Mouse (Mus musculus): ENCODE measurements around the gene Slc35f3. TPM values are rescaled to one million over a fixed set of nuclear protein-coding genes. Genes with fewer than 3 reads are reported as not detected.

Gene Slc35f3
- total and polyA plus RNA-seq, 3 experiments = not detected

GRCm38 (mm10) chr8:126345100-126345499, 46.7 kb downstream of the Slc35f3 start:
- no peak for TF ChIP-seq JUND (IDR thresholded peaks at IDR 0.05; ENCODE audit: low read depth, low read length)
- no peak for TF ChIP-seq UBTF (IDR thresholded peaks at IDR 0.05; ENCODE audit: borderline replicate concordance, insufficient read depth, low read depth, low read length)
- TF ChIP-seq TAL1 (IDR thresholded peaks at IDR 0.05; ENCODE audit: low read length) = no peak
- TF ChIP-seq TCF12 (IDR thresholded peaks at IDR 0.05; ENCODE audit: low read depth, low read length) = no peak
- TF ChIP-seq ELF1 (IDR thresholded peaks at IDR 0.05; ENCODE audit: low read depth, low read length) = no peak
- no peak for TF ChIP-seq NRF1 (IDR thresholded peaks at IDR 0.05; ENCODE audit: insufficient read depth, low read depth, low read length, poor library complexity, severe bottlenecking)
- no peak for TF ChIP-seq TBP (IDR thresholded peaks at IDR 0.05; ENCODE audit: low read depth, low read length)
- TF ChIP-seq RAD21 (IDR thresholded peaks at IDR 0.05; ENCODE audit: low read depth, low read length) = no peak
- no peak for TF ChIP-seq NELFE (IDR thresholded peaks at IDR 0.05; ENCODE audit: low read depth, low read length)
- no peak for TF ChIP-seq CHD2 (IDR thresholded peaks at IDR 0.05; ENCODE audit: low read length)
- TF ChIP-seq USF1 (IDR thresholded peaks at IDR 0.05; ENCODE audit: low read depth, low read length) = no peak
- no peak for TF ChIP-seq POLR2AphosphoS5 (IDR thresholded peaks at IDR 0.05; ENCODE audit: borderline replicate concordance, low read depth, low read length)
- TF ChIP-seq ZNF384 (IDR thresholded peaks at IDR 0.05; ENCODE audit: low read depth, low read length) = no peak
- Histone ChIP-seq H3K9me3 (replicated peaks; ENCODE audit: insufficient read depth, low read length) (no peaks in the 10 kb centered on the region), H3K36me3 (ENCODE audit: control insufficient read depth in 1 of 2, insufficient read depth in 2 of 2, low read length in 2 of 2) (no peaks in the 10 kb centered on the region), H3K27me3 (ENCODE audit: control insufficient read depth in 1 of 2, insufficient read depth in 2 of 2, low read length in 2 of 2) (no peaks in the 10 kb centered on the region), H3K79me2 (ENCODE audit: control insufficient read depth, insufficient read depth, low read length, poor library complexity) (no peaks in the 10 kb centered on the region), H3K4me3 (ENCODE audit: control insufficient read depth in 1 of 2, insufficient read depth in 1 of 2, low read depth in 2 of 2, low read length in 2 of 2) (no peak overlapping the region), H3K4me1 (ENCODE audit: control insufficient read depth in 1 of 2, insufficient read depth in 2 of 2, low read length in 2 of 2) (no peaks in the 10 kb centered on the region), H3K9ac (ENCODE audit: control insufficient read depth, low read depth, low read length, poor library complexity, severe bottlenecking) (no peak overlapping the region), H3K27ac (ENCODE audit: control insufficient read depth, low read depth, low read length) (no peak overlapping the region)
- DNase-seq (ENCODE audit: low read depth, low spot score) = no peak

- no peaks in the 10 kb centered on the region for H3K9me3 ChIP-seq (replicated peaks; ENCODE audit: insufficient read depth, low read length)
- no peaks in the 10 kb centered on the region for H3K4me1 ChIP-seq (ENCODE audit: control insufficient read depth in 1 of 2, insufficient read depth in 2 of 2, low read length in 2 of 2)
- TF ChIP-seq NRF1 (IDR thresholded peaks at IDR 0.05; ENCODE audit: insufficient read depth, low read depth, low read length, poor library complexity, severe bottlenecking) = no peak
- TF ChIP-seq ZMIZ1 (IDR thresholded peaks at IDR 0.05; ENCODE audit: low read depth, low read length) = no peak
- no peak for TF ChIP-seq POLR2AphosphoS5 (IDR thresholded peaks at IDR 0.05; ENCODE audit: borderline replicate concordance, low read depth, low read length)
- TF ChIP-seq RAD21 (IDR thresholded peaks at IDR 0.05; ENCODE audit: low read depth, low read length) = no peak
- no peak for TF ChIP-seq USF2 (IDR thresholded peaks at IDR 0.05; ENCODE audit: borderline replicate concordance in 1 of 2, insufficient read depth in 1 of 2, low read depth in 1 of 2, low read length in 2 of 2)
- no peak for TF ChIP-seq MXI1 (IDR thresholded peaks at IDR 0.05; ENCODE audit: low read depth, low read length)
- no peak for TF ChIP-seq ETS1 (IDR thresholded peaks at IDR 0.05; ENCODE audit: low read depth, low read length)
- no peak for TF ChIP-seq POLR2AphosphoS2 (IDR thresholded peaks at IDR 0.05; ENCODE audit: low read length)
- no peak for TF ChIP-seq E2F4 (IDR thresholded peaks at IDR 0.05; ENCODE audit: borderline replicate concordance, low read depth, low read length)
- TF ChIP-seq USF1 (IDR thresholded peaks at IDR 0.05; ENCODE audit: low read depth, low read length) = no peak
- TF ChIP-seq SIN3A (IDR thresholded peaks at IDR 0.05; ENCODE audit: low read length) = no peak
- TF ChIP-seq GATA1 (IDR thresholded peaks at IDR 0.05; ENCODE audit: low read depth, low read length) = no peak
- TF ChIP-seq TCF12 (IDR thresholded peaks at IDR 0.05; ENCODE audit: low read depth, low read length) = no peak
- no peak for TF ChIP-seq RCOR1 (IDR thresholded peaks at IDR 0.05; ENCODE audit: low read depth, low read length)
- no peak for TF ChIP-seq HCFC1 (IDR thresholded peaks at IDR 0.05; ENCODE audit: low read depth, low read length)
- TF ChIP-seq MYC (IDR thresholded peaks at IDR 0.05; ENCODE audit: low read depth, low read length) = no peak
- TF ChIP-seq GABPA (IDR thresholded peaks at IDR 0.05; ENCODE audit: low read depth, low read length) = no peak
- no peak overlapping the region for H3K4me3 ChIP-seq (ENCODE audit: control insufficient read depth in 1 of 2, insufficient read depth in 1 of 2, low read depth in 2 of 2, low read length in 2 of 2)
- H3K27me3 ChIP-seq (ENCODE audit: control insufficient read depth in 1 of 2, insufficient read depth in 2 of 2, low read length in 2 of 2) = no peaks in the 10 kb centered on the region
- H3K27ac ChIP-seq (ENCODE audit: control insufficient read depth, low read depth, low read length) = no peak overlapping the region
- no peak for DNase-seq (ENCODE audit: low read depth, low spot score)
- no peak overlapping the region for H3K9ac ChIP-seq (ENCODE audit: control insufficient read depth, low read depth, low read length, poor library complexity, severe bottlenecking)
- no peaks in the 10 kb centered on the region for H3K36me3 ChIP-seq (ENCODE audit: control insufficient read depth in 1 of 2, insufficient read depth in 2 of 2, low read length in 2 of 2)
- no peaks in the 10 kb centered on the region for H3K79me2 ChIP-seq (ENCODE audit: control insufficient read depth, insufficient read depth, low read length, poor library complexity)
Observed at GRCm38 (mm10) chr8:126353259-126353658, 54.9 kb downstream of the Slc35f3 start.

Data from MEL (cell line).